Comparison of ENCODE assay signal across 21 mouse cellular contexts in genomic region chr9:52551577-52552281, GRCm38 (mm10).
"Had no signal": no experiment of that assay in that cellular context is flagged by ENCODE, and none has a peak within 500 bp of the region (broad histone marks: within the 10 kb centered on the region; RNA-seq: fewer than 3 reads in every experiment).

No protein-coding gene starts in this region.

- H3K4me2 ChIP-seq: limb, embryonic 13.5 days; liver, embryonic 13.5 days; midbrain, embryonic 13.5 days; neural tube, embryonic 12.5 days; neural tube, embryonic 15.5 days had no signal

- H3K36me3 ChIP-seq: limb, embryonic 10.5 days; limb, embryonic 13.5 days; liver, embryonic 13.5 days; midbrain, embryonic 10.5 days; midbrain, embryonic 13.5 days; neural tube, embryonic 12.5 days; neural tube, embryonic 15.5 days had no signal

- H3K4me1 ChIP-seq: limb, embryonic 10.5 days; limb, embryonic 13.5 days; liver, embryonic 13.5 days; midbrain, embryonic 10.5 days; midbrain, embryonic 13.5 days; neural tube, embryonic 12.5 days; neural tube, embryonic 15.5 days had no signal

- H3K9ac ChIP-seq: limb, embryonic 13.5 days; liver, embryonic 13.5 days; midbrain, embryonic 13.5 days; neural tube, embryonic 12.5 days; neural tube, embryonic 15.5 days had no signal

- DNase-seq: kidney, adult 18-20 months; kidney, adult 9 months; kidney, postnatal 14 days; kidney, postnatal 4 days; liver; liver, embryonic 13.5 days; lung, adult 2 months; right cerebral cortex, adult 18-20 months; right cerebral cortex, postnatal 14 days; right cerebral cortex, postnatal 4 days; thymus, adult 2 months; thymus, postnatal 25 days had no signal

- ATAC-seq: lung, postnatal 0 days; midbrain, embryonic 13.5 days had no signal

- H3K9me3 ChIP-seq: limb, embryonic 10.5 days; limb, embryonic 13.5 days; liver, embryonic 13.5 days; megakaryocyte, embryonic 14.5 days; midbrain, embryonic 10.5 days; midbrain, embryonic 13.5 days; neural tube, embryonic 12.5 days; neural tube, embryonic 15.5 days had no signal

- H3K27ac ChIP-seq: limb, embryonic 10.5 days; limb, embryonic 13.5 days; liver, embryonic 13.5 days; midbrain, embryonic 10.5 days; midbrain, embryonic 13.5 days; neural tube, embryonic 12.5 days; neural tube, embryonic 15.5 days; stomach, postnatal 0 days had no signal

- H3K4me3 ChIP-seq: limb, embryonic 10.5 days; limb, embryonic 13.5 days; liver, embryonic 13.5 days; megakaryocyte, embryonic 14.5 days; midbrain, embryonic 10.5 days; midbrain, embryonic 13.5 days; neural tube, embryonic 12.5 days; neural tube, embryonic 15.5 days had no signal

- H3K27me3 ChIP-seq: limb, embryonic 13.5 days; liver, embryonic 13.5 days; midbrain, embryonic 13.5 days; neural tube, embryonic 12.5 days; neural tube, embryonic 15.5 days had no signal
